Mouse (Mus musculus) CH12.LX (cell line): ENCODE measurements around the gene Gif.

Source experiments
- CTCF ChIP-seq, 2 experiments: IDR thresholded peaks in 1 of 2; conservative IDR thresholded peaks in 1 of 2; 2 replicates each; pipeline ENCODE4 v1.5.1; 2011 to 2012; ENCODE audit warnings: low read depth in 2 of 2, low read length in 2 of 2, improper control_type of control experiment in 1 of 2, inconsistent platforms in 1 of 2, mild to moderate bottlenecking in 1 of 2, moderate library complexity in 1 of 2
- EP300 ChIP-seq: IDR thresholded peaks from 2 replicates; pipeline ENCODE4 v1.6.1; 2011; ENCODE audit warnings: low read length, improper control_type of control experiment
- JUN ChIP-seq: IDR thresholded peaks from 2 replicates; pipeline ENCODE4 v1.6.1; 2011; ENCODE audit warnings: low read depth, mild to moderate bottlenecking, low read length, improper control_type of control experiment, moderate library complexity; ENCODE audit not compliant: insufficient read depth
- MAX ChIP-seq: IDR thresholded peaks from 2 replicates; pipeline ENCODE4 v1.6.1; 2011; ENCODE audit warnings: low read length, improper control_type of control experiment
- MYC ChIP-seq: IDR thresholded peaks from 2 replicates; pipeline ENCODE4 v1.6.1; 2011; ENCODE audit warnings: low read depth, mild to moderate bottlenecking, improper control_type of control experiment, low read length
- RAD21 ChIP-seq: IDR thresholded peaks from 2 replicates; pipeline ENCODE4 v1.6.1; 2011; ENCODE audit warnings: low read depth, mild to moderate bottlenecking, low read length, improper control_type of control experiment, moderate library complexity
- RCOR1 ChIP-seq: conservative IDR thresholded peaks from 2 replicates; pipeline ENCODE4 v1.6.1; 2012; ENCODE audit warnings: low read depth, mild to moderate bottlenecking, inconsistent platforms, low read length, improper control_type of control experiment
- UBTF ChIP-seq: IDR thresholded peaks from 2 replicates; pipeline ENCODE4 v1.6.1; 2012; ENCODE audit warnings: low read depth, mild to moderate bottlenecking, inconsistent platforms, low read length, improper control_type of control experiment, moderate library complexity
- USF1 ChIP-seq: IDR thresholded peaks from 2 replicates; pipeline ENCODE4 v1.6.1; 2014; ENCODE audit warnings: low read depth, mild to moderate bottlenecking, inconsistent platforms, low read length, improper control_type of control experiment
- ZC3H11A ChIP-seq: IDR thresholded peaks from 2 replicates; pipeline ENCODE4 v1.6.1; 2012; ENCODE audit warnings: low read depth, mild to moderate bottlenecking, inconsistent platforms, low read length, improper control_type of control experiment
- ZNF384 ChIP-seq: IDR thresholded peaks from 2 replicates; pipeline ENCODE4 v1.6.1; 2012; ENCODE audit warnings: low read depth, low read length, improper control_type of control experiment, inconsistent platforms

GRCm38 (mm10) chr19:11804423-11804822 lies 57.1 kb downstream of the Gif start:
- TF ChIP-seq MAX (no peak), USF1 (no peak), CTCF (conservative IDR thresholded peaks at IDR 0.05 in 1 of 2, IDR thresholded peaks at IDR 0.05 in 1 of 2; ENCODE audit: low read depth in 2 of 2, low read length in 2 of 2) (no peak), ZNF384 (no peak), RCOR1 (no peak), JUN (no peak), MYC (no peak), UBTF (no peak), ZC3H11A (no peak), EP300 (no peak), RAD21 (no peak)
